Mouse (Mus musculus): ENCODE measurements around the gene Bpifb1.

GRCm38 (mm10) chr2:154143735-154144134 is 46.9 kb upstream of the Bpifb1 start:
- TF ChIP-seq CTCF (IDR thresholded peaks at IDR 0.05; ENCODE audit: borderline replicate concordance, insufficient read depth, low read depth, low read length) (no peak), POLR2A (IDR thresholded peaks at IDR 0.05; ENCODE audit: borderline replicate concordance, insufficient read depth, low read length) (no peak)

All from cerebellum, adult 2 months (tissue).